Mouse (Mus musculus): ENCODE data around the gene Igfbp4.

DNA sequence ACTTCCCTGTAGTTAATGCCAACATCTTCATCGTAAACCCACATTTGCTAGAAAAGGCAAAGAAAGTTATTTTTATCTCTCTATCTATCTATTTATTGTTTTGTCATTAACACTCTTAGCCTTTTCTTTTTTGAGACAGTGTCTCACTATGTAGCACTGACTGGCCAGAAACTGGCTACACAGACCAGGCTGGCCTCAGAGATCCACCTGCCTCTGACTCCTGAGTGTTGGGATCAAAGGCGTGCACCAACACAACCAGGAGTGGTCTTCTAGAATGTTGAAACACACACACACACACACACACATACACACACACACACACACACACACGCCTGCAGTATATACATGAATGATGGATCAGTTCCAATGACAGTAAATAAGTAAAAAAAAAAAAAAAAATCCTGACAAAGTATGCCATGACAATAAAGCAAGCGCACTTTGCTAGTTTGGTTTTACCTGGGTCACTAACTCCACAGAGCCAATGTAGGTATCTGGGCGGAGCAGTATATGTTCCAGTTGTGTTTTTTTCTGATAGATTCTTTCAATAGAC lies 18.6 kb upstream of the Igfbp4 start:
- TF ChIP-seq POLR2A (IDR thresholded peaks at IDR 0.05; ENCODE audit: low read depth, low read length) (no peak), CTCF (IDR thresholded peaks at IDR 0.05; ENCODE audit: borderline replicate concordance, insufficient read depth, low read length) (no peak)
